Mouse (Mus musculus): Measurements from ENCODE around the gene Odf3l2. TPM values are rescaled to one million over a fixed set of nuclear protein-coding genes. Genes with fewer than 3 reads are reported as not detected.
A peak's percentile ranks its signal among the peaks of the same experiment; 100 is the strongest.

The Odf3l2 gene
- polyA plus RNA-seq, 1 experiment from 2014 or later = not detected

DNA sequence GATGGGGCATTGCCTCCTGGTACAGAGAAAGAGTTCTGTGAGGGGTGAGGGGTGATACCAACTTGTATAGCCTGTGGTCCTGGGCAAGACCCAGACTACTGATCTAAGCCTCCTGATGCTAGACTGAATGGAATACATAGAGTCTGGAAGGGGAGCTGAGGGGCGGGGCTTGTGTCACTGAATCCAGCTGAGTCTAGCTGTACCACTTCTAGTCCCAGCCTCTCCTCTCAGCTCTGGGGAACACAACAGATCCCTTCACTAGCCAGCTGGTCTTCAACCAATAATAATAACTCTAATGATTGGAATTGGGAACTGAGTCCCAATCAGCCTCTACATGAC, 31.3 kb downstream of the Odf3l2 start:
- H3K9me3 ChIP-seq = no peaks in the 10 kb centered on the region
- peak overlapping the region; percentile 61 for H3K4me3 ChIP-seq
- H3K4me2 ChIP-seq (replicated peaks) = peak overlapping the region; percentile 100
- H3K27me3 ChIP-seq = peaks cover 54% of the 10 kb centered on the region
- no peak overlapping the region for H3K9ac ChIP-seq (replicated peaks)
- no peak; the same call in 1 of the 2 replicates for ATAC-seq (ENCODE audit: low FRiP score, low read depth)
- H3K36me3 ChIP-seq = no peaks in the 10 kb centered on the region
- H3K4me1 ChIP-seq = peaks cover 26% of the 10 kb centered on the region
- H3K27ac ChIP-seq (replicated peaks) = no peak overlapping the region
- 85% methylated on average over 1 of the region's 1 CpGs for WGBS

DNA sequence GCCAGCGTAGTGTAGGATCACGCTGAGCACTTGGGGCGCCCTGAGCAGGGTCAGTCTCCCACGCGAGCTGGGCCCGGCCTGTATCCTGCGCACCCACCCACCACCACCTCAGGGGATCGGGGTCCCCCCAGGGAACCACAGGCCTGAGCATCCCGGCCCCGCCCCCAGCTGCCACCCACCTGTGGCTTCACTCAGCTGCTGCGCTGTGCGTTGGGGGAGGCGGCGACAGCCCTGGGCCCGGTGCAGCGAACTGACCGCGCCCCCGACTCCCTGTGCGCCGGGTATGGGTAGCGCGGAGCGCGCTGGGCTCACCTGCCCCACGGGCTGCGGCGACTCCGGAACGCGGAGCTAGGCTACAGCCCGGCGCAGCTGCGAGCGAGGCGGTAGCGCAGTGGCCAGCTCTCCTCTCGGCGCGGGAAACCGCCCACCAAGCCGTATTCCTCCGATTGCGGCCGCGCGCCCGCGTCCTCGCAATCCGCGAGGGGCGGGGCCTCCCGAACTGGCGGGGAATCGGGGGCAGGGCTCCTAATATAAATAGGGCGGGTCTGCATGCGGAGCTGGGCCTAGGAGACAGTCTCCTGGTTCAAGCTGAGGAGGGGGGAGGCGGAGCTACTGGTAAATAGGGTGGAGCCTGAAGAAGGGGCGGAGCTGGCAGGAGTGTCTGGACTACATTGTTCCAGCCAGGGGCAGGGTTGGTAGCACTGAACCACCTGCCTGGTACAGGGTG, 31.8 kb downstream of the Odf3l2 start, which contains the start of gene C2cd4c:
Gene C2cd4c, minus strand, starts transcription at position 448 of the 727 bp plus-strand sequence.
- ATAC-seq (ENCODE audit: low FRiP score, low read depth) = peak; percentile 79
- H3K9me3 ChIP-seq = no peaks in the 10 kb centered on the region
- peak within 1 kb of the TSS; percentile 61 for H3K4me3 ChIP-seq
- peaks cover 54% of the 10 kb centered on the region for H3K27me3 ChIP-seq
- peak within 1 kb of the TSS; percentile 100 for H3K4me2 ChIP-seq (replicated peaks)
- H3K27ac ChIP-seq (replicated peaks) = no peak within 1 kb of the TSS
- WGBS = 1% methylated on average over 59 of the region's 60 CpGs
- H3K4me1 ChIP-seq = peaks cover 26% of the 10 kb centered on the region
- H3K9ac ChIP-seq (replicated peaks) = peak within 1 kb of the TSS; percentile 58
- no peaks in the 10 kb centered on the region for H3K36me3 ChIP-seq

DNA sequence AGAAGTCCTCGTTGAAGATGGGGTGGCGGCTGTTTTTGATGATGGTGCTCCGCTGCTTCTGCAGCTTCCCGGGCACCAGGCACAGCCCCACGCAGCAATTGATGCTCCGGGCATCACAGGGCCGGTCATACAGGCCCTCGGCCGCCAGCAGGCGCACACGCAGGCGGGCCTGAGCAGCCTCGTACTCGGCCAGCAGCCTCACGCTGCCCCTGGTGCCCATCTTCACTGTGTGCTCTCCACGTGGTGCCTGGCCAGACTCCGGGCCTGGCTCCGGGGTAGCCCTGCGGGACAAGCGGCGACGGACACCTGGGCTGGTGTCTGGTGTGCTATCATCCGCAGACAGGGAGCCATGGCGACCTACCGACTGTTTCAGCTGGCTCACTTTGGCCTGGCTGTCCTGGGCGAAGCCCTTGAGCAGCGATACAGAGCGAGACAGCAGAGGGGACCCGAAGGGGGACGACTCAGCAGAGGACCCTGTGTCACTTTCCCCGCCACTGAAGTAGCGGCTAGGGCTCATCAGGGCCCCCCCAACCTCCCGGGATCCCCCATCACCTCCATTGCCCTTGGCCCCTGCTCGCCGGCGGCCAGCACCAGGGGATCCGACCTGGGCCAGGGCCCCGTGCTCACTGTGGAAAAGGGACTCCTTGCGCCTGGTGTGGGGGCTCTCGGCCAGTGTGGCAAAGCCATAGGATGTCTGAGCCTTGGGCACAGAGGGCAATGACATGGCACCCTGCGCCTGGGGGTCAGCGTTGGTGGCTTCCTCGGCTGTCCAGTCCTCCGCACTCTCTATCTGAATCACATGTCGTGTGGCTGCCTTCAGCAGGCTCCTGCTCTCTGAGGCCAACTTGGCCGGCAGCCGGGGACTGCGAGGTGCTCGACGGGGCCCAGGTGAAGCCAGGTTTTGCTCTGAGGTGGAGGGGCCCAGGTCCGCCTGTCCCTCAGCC, 33.1 kb downstream of the Odf3l2 start:
- ATAC-seq (ENCODE audit: low FRiP score, low read depth) = peak; percentile 31
- peak overlapping the region; percentile 100 for H3K4me2 ChIP-seq (replicated peaks)
- WGBS = 11% methylated on average over 51 of the region's 51 CpGs
- no peak overlapping the region for H3K27ac ChIP-seq (replicated peaks)
- peak overlapping the region; percentile 20; the same call in 1 of the 2 replicates for H3K9ac ChIP-seq (replicated peaks)
- peaks cover 26% of the 10 kb centered on the region for H3K4me1 ChIP-seq
- peaks cover 59% of the 10 kb centered on the region for H3K27me3 ChIP-seq
- no peaks in the 10 kb centered on the region for H3K9me3 ChIP-seq
- H3K4me3 ChIP-seq = peak overlapping the region; percentile 61
- H3K36me3 ChIP-seq = no peaks in the 10 kb centered on the region

- Histone ChIP-seq H3K27ac (replicated peaks) (no peak overlapping the region), H3K9me3 (no peaks in the 10 kb centered on the region), H3K27me3 (peaks cover 65% of the 10 kb centered on the region), H3K4me2 (replicated peaks) (peak overlapping the region; percentile 100; the same call in 1 of the 2 replicates), H3K9ac (replicated peaks) (no peak overlapping the region), H3K4me1 (peaks cover 26% of the 10 kb centered on the region), H3K4me3 (no peak overlapping the region), H3K36me3 (no peaks in the 10 kb centered on the region)
- WGBS = 30% methylated on average over 5 of the region's 5 CpGs
- ATAC-seq (ENCODE audit: low FRiP score, low read depth) = no peak
These were observed 34.2 kb downstream of the Odf3l2 start for GRCm38 (mm10) chr10:79611296-79611695.

GRCm38 (mm10) chr10:79609276-79609675, 36.3 kb downstream of the Odf3l2 start:
- WGBS = 71% methylated on average over 3 of the region's 3 CpGs
- Histone ChIP-seq H3K36me3 (no peaks in the 10 kb centered on the region), H3K4me1 (peaks cover 26% of the 10 kb centered on the region), H3K9me3 (no peaks in the 10 kb centered on the region), H3K4me3 (no peak overlapping the region), H3K27me3 (peaks cover 60% of the 10 kb centered on the region), H3K9ac (replicated peaks) (no peak overlapping the region), H3K27ac (replicated peaks) (no peak overlapping the region), H3K4me2 (replicated peaks) (no peak overlapping the region)
- ATAC-seq (ENCODE audit: low FRiP score, low read depth) = no peak

DNA sequence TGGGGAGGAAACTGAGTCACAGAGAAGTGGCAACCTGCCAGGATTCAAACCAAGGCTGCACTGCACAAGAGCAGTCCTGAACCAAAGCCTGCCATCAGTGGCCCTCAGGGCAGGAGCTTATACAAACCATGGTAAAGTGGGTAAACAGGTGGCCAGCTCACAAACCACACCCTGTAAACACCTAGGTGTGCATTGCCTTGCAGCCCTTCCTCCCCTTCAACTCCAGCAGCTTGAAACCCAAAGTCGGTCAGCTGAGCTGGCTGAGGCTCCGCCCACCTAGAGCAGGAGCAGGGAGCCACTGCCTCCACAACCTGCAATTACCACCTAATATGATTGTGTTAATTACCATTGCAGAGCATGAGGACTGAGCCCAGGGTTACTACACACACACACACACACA, 37.6 kb downstream of the Odf3l2 start:
- peaks cover 47% of the 10 kb centered on the region for H3K27me3 ChIP-seq
- no peak overlapping the region for H3K9ac ChIP-seq (replicated peaks)

DNA sequence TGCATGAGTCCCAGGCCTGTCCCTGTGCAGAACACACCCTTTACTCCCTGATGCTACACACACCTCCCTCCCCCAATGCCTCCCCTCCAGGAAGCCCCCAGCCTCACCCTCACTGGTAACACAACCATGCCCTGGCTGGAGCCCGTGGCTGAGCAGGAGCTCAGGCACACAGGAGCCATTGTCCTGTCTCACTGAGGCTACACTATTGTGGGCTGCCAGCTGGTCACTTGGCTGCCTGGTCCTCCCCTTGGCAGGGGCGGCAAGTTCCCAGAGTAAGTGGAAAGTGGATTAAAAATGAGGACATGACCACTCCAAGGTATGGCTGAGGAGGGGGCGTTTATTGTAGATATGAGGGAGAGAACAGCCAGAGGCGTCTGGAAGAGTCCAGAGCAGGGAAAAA, 39.0 kb downstream of the Odf3l2 start:
- ATAC-seq (ENCODE audit: low FRiP score, low read depth) = no peak
- Histone ChIP-seq H3K4me2 (replicated peaks) (no peak overlapping the region), H3K36me3 (no peaks in the 10 kb centered on the region), H3K4me1 (peaks cover 1% of the 10 kb centered on the region; the same call in 1 of the 2 replicates), H3K27ac (replicated peaks) (no peak overlapping the region), H3K4me3 (no peak overlapping the region), H3K27me3 (peaks cover 34% of the 10 kb centered on the region), H3K9ac (replicated peaks) (no peak overlapping the region), H3K9me3 (no peaks in the 10 kb centered on the region)
- 67% methylated on average over 4 of the region's 4 CpGs for WGBS

More for the DNA sequence above, 37.6 kb downstream of the Odf3l2 start:
- H3K9me3 ChIP-seq = no peaks in the 10 kb centered on the region
- H3K4me2 ChIP-seq (replicated peaks) = no peak overlapping the region
- WGBS = 41% methylated on average over 2 of the region's 2 CpGs
- H3K4me3 ChIP-seq = no peak overlapping the region
- no peaks in the 10 kb centered on the region for H3K36me3 ChIP-seq
- H3K27ac ChIP-seq (replicated peaks) = no peak overlapping the region
- H3K4me1 ChIP-seq = peaks cover 15% of the 10 kb centered on the region
- ATAC-seq (ENCODE audit: low FRiP score, low read depth) = no peak

- Histone ChIP-seq H3K4me3 (no peak overlapping the region), H3K27me3 (peaks cover 38% of the 10 kb centered on the region), H3K27ac (replicated peaks) (no peak overlapping the region), H3K4me1 (no peaks in the 10 kb centered on the region), H3K9ac (replicated peaks) (no peak overlapping the region), H3K9me3 (no peaks in the 10 kb centered on the region), H3K36me3 (no peaks in the 10 kb centered on the region), H3K4me2 (replicated peaks) (no peak overlapping the region)
- 85% methylated on average over 4 of the region's 4 CpGs for WGBS
- no peak for ATAC-seq (ENCODE audit: low FRiP score, low read depth)
These were observed 47.7 kb downstream of the Odf3l2 start for GRCm38 (mm10) chr10:79597936-79598230.

- Histone ChIP-seq H3K27ac (replicated peaks) (no peak overlapping the region), H3K36me3 (no peaks in the 10 kb centered on the region), H3K9me3 (no peaks in the 10 kb centered on the region), H3K27me3 (peaks cover 38% of the 10 kb centered on the region), H3K9ac (replicated peaks) (no peak overlapping the region), H3K4me1 (no peaks in the 10 kb centered on the region), H3K4me2 (replicated peaks) (no peak overlapping the region), H3K4me3 (no peak overlapping the region)
- 29% methylated on average over 13 of the region's 13 CpGs for WGBS
- no peak; the same call in 1 of the 2 replicates for ATAC-seq (ENCODE audit: low FRiP score, low read depth)
These were observed 48.2 kb downstream of the Odf3l2 start for GRCm38 (mm10) chr10:79597051-79597935.

- Histone ChIP-seq H3K27ac (replicated peaks) (no peak overlapping the region), H3K36me3 (no peaks in the 10 kb centered on the region), H3K4me2 (replicated peaks) (no peak overlapping the region), H3K27me3 (peaks cover 38% of the 10 kb centered on the region), H3K9ac (replicated peaks) (no peak overlapping the region), H3K9me3 (no peaks in the 10 kb centered on the region), H3K4me1 (no peaks in the 10 kb centered on the region), H3K4me3 (no peak overlapping the region)
- ATAC-seq (ENCODE audit: low FRiP score, low read depth) = 0 out of 2 replicates have a peak, but pooled peaks have one; percentile 19
- WGBS = 61% methylated on average over 8 of the region's 8 CpGs
These were observed 50.0 kb downstream of the Odf3l2 start for GRCm38 (mm10) chr10:79595590-79595929.

GRCm38 (mm10) chr10:79594872-79595589, 50.5 kb downstream of the Odf3l2 start:
- H3K4me1 ChIP-seq = no peaks in the 10 kb centered on the region
- H3K9me3 ChIP-seq = no peaks in the 10 kb centered on the region
- no peak overlapping the region for H3K4me2 ChIP-seq (replicated peaks)
- 19% methylated on average over 17 of the region's 17 CpGs for WGBS
- no peak overlapping the region for H3K4me3 ChIP-seq
- peak; percentile 82 for ATAC-seq (ENCODE audit: low FRiP score, low read depth)
- no peak overlapping the region for H3K27ac ChIP-seq (replicated peaks)
- H3K27me3 ChIP-seq = peaks cover 38% of the 10 kb centered on the region
- no peak overlapping the region for H3K9ac ChIP-seq (replicated peaks)
- H3K36me3 ChIP-seq = no peaks in the 10 kb centered on the region

Data from midbrain, embryonic 12.5 days (tissue).